Comparison of ENCODE assay signal across 21 mouse cellular contexts in the genomic region with DNA sequence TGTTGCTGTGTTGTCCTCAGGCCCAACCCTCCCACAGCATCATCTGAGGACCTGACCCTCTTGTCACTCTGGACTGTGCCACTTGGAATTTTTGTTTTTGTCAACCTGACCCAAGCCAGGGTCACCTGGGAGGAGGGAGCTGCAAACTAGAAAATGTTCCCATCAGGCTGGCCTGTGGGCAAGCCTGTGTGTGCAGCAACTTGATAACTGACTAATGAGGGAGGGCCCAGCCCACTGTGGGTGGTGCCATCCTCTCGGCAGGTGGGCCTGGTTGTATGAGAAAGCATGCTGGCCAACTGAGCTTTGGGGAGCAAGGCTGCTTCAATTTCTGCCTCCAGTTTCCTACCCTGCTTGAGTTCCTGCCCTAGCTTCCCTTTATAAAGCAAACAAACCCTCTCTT.
A peak's percentile ranks its signal among the peaks of the same experiment; 100 is the strongest.
DNase-seq lines count a peak whose midpoint lies in the region; ATAC-seq and TF ChIP-seq lines count a peak whose summit lies in the region.
"Had no signal": no experiment of that assay in that cellular context is flagged by ENCODE, and none has a peak within 500 bp of the region (broad histone marks: within the 10 kb centered on the region; RNA-seq: fewer than 3 reads in every experiment).

No protein-coding gene starts in this region.

- H3K27me3 ChIP-seq in stomach, embryonic 15.5 days (replicated peaks): no peaks in the 10 kb centered on the region
- H3K27me3 ChIP-seq in stomach, postnatal 0 days (ENCODE audit: control insufficient read depth, insufficient read depth, low read length): no peaks in the 10 kb centered on the region
- no peaks in the 10 kb centered on the region for H3K27me3 ChIP-seq in liver, embryonic 11.5 days (replicated peaks; ENCODE audit: control insufficient read depth, insufficient read depth, low read length)
- H3K27me3 ChIP-seq: embryonic facial prominence, embryonic 12.5 days; heart, embryonic 13.5 days; hindbrain, embryonic 15.5 days; neural tube, embryonic 13.5 days had no signal

- no peaks in the 10 kb centered on the region for H3K9me3 ChIP-seq in stomach, embryonic 15.5 days
- no peaks in the 10 kb centered on the region for H3K9me3 ChIP-seq in stomach, postnatal 0 days (ENCODE audit: control insufficient read depth, low read length)
- H3K9me3 ChIP-seq in liver, embryonic 11.5 days (ENCODE audit: control insufficient read depth, low read length): peaks cover 9% of the 10 kb centered on the region; the same call in 1 of the 2 replicates
- H3K9me3 ChIP-seq: heart, embryonic 13.5 days had no signal

- H3K4me3 ChIP-seq in stomach, embryonic 15.5 days (replicated peaks): no peak overlapping the region
- H3K4me3 ChIP-seq in stomach, postnatal 0 days (ENCODE audit: low read depth, low read length): no peak overlapping the region
- no peak overlapping the region for H3K4me3 ChIP-seq in liver, embryonic 11.5 days (ENCODE audit: low read depth, low read length)
- H3K4me3 ChIP-seq: embryonic facial prominence, embryonic 12.5 days; heart, embryonic 13.5 days; hindbrain, embryonic 15.5 days; layer of hippocampus, adult 2 months; neural tube, embryonic 13.5 days had no signal

- no peak overlapping the region for H3K27ac ChIP-seq in stomach, embryonic 15.5 days
- H3K27ac ChIP-seq in stomach, postnatal 0 days (replicated peaks): no peak overlapping the region
- H3K27ac ChIP-seq in liver, embryonic 11.5 days (ENCODE audit: low read depth, low read length): no peak overlapping the region
- H3K27ac ChIP-seq: embryonic facial prominence, embryonic 12.5 days; heart, embryonic 13.5 days; hindbrain, embryonic 15.5 days; kidney, postnatal 0 days; layer of hippocampus, adult 2 months; neural tube, embryonic 13.5 days had no signal

- TF ChIP-seq EP300 in stomach, postnatal 0 days (optimal IDR thresholded peaks at IDR 0.05): no peak

- peak; percentile 63; the same call in 1 of the 2 replicates for ATAC-seq in stomach, embryonic 15.5 days (ENCODE audit: insufficient read depth, low FRiP score, low read depth)
- no peak for ATAC-seq in stomach, postnatal 0 days (ENCODE audit: low FRiP score, low TSS enrichment)
- ATAC-seq in liver, embryonic 11.5 days (replicated peaks; ENCODE audit: low FRiP score): peak; percentile 86
- ATAC-seq in megakaryocyte progenitor cell, adult 5-6 weeks (replicated peaks; ENCODE audit: poor library complexity): peak; percentile 92
- ATAC-seq: intestine, postnatal 0 days had no signal

- H3K4me2 ChIP-seq in stomach, embryonic 15.5 days: no peak overlapping the region
- no peak overlapping the region for H3K4me2 ChIP-seq in stomach, postnatal 0 days (replicated peaks; ENCODE audit: low read depth)
- H3K4me2 ChIP-seq in liver, embryonic 11.5 days: no peak overlapping the region
- H3K4me2 ChIP-seq: embryonic facial prominence, embryonic 12.5 days; heart, embryonic 13.5 days; hindbrain, embryonic 15.5 days; neural tube, embryonic 13.5 days had no signal

- H3K4me1 ChIP-seq in stomach, embryonic 15.5 days: no peaks in the 10 kb centered on the region
- H3K4me1 ChIP-seq in stomach, postnatal 0 days (replicated peaks; ENCODE audit: control insufficient read depth, insufficient read depth): no peaks in the 10 kb centered on the region
- peaks cover 9% of the 10 kb centered on the region for H3K4me1 ChIP-seq in liver, embryonic 11.5 days (replicated peaks; ENCODE audit: control insufficient read depth, insufficient read depth, low read length)
- H3K4me1 ChIP-seq: embryonic facial prominence, embryonic 12.5 days; heart, embryonic 13.5 days; hindbrain, embryonic 15.5 days; neural tube, embryonic 13.5 days had no signal

- no peak for TF ChIP-seq CTCF in stomach, postnatal 0 days (IDR thresholded peaks at IDR 0.05; ENCODE audit: low read depth)

- WGBS in stomach, embryonic 15.5 days: 71% methylated on average over 1 of the region's 1 CpGs
- WGBS in stomach, postnatal 0 days: 55% methylated on average over 1 of the region's 1 CpGs
- 50% methylated on average over 1 of the region's 1 CpGs for WGBS in liver, embryonic 11.5 days

- DNase-seq in stomach, postnatal 0 days (ENCODE audit: low spot score): no peak
- no peak for DNase-seq in liver, embryonic 11.5 days (ENCODE audit: low spot score)
- DNase-seq in urinary bladder, postnatal 25 days (ENCODE audit: low spot score): no peak
- DNase-seq in heart, postnatal 14 days: no peak
- DNase-seq in ovary, postnatal 10 days (ENCODE audit: low spot score): no peak
- DNase-seq: B cell, adult 2 months; cerebellum, adult 9-10 months; heart, postnatal 36 days; left cerebral cortex, postnatal 4 days; lung, postnatal 10 days; midbrain, embryonic 14.5 days; thymus, postnatal 14 days had no signal

- H3K9ac ChIP-seq in stomach, embryonic 15.5 days: no peak overlapping the region
- H3K9ac ChIP-seq in stomach, postnatal 0 days (ENCODE audit: low read length): no peak overlapping the region
- no peak overlapping the region for H3K9ac ChIP-seq in liver, embryonic 11.5 days (ENCODE audit: low read depth, low read length)
- H3K9ac ChIP-seq: embryonic facial prominence, embryonic 12.5 days; heart, embryonic 13.5 days; hindbrain, embryonic 15.5 days; neural tube, embryonic 13.5 days had no signal

- intact Hi-C loops in heart, postnatal 14 days (cut with DNase I): no loop called here

- H3K36me3 ChIP-seq in stomach, embryonic 15.5 days: peaks cover 23% of the 10 kb centered on the region
- peaks cover 3% of the 10 kb centered on the region; the same call in 1 of the 2 replicates for H3K36me3 ChIP-seq in stomach, postnatal 0 days (ENCODE audit: control insufficient read depth, insufficient read depth, low read length)
- H3K36me3 ChIP-seq in liver, embryonic 11.5 days (ENCODE audit: control insufficient read depth, insufficient read depth, low read length): peaks cover 60% of the 10 kb centered on the region
